Mouse (Mus musculus): ENCODE results near the gene Bola3.

Gene Bola3

GRCm38 (mm10) chr6:83315293-83315692, 33.7 kb upstream of the Bola3 start:
- TF ChIP-seq POU5F1 (IDR thresholded peaks at IDR 0.05; ENCODE audit: borderline replicate concordance, low read length) (no peak), NANOG (IDR thresholded peaks at IDR 0.05; ENCODE audit: borderline replicate concordance, low read length) (no peak), CTCF (conservative IDR thresholded peaks at IDR 0.05; ENCODE audit: low read length) (no peak)
- H3K9me3 ChIP-seq (ENCODE audit: low read length), result no peaks in the 10 kb centered on the region
- H3K27me3 ChIP-seq (ENCODE audit: insufficient read depth, low read length), result 0 out of 2 replicates have a peak, but pooled peaks cover 2% of the 10 kb centered on the region
- H3K4me3 ChIP-seq (replicated peaks; ENCODE audit: low read length), result no peak overlapping the region
- H3K36me3 ChIP-seq (ENCODE audit: insufficient read depth, low read length), result peaks cover 42% of the 10 kb centered on the region
- H3K4me1 ChIP-seq (replicated peaks; ENCODE audit: low read depth, low read length), result peaks cover 25% of the 10 kb centered on the region

GRCm38 (mm10) chr6:83316022-83316421, 32.9 kb upstream of the Bola3 start:
- peak overlapping the region; percentile 99 for H3K4me3 ChIP-seq (replicated peaks; ENCODE audit: low read length)
- peaks cover 25% of the 10 kb centered on the region for H3K4me1 ChIP-seq (replicated peaks; ENCODE audit: low read depth, low read length)
- TF ChIP-seq NANOG (IDR thresholded peaks at IDR 0.05; ENCODE audit: borderline replicate concordance, low read length), result no peak
- TF ChIP-seq POU5F1 (IDR thresholded peaks at IDR 0.05; ENCODE audit: borderline replicate concordance, low read length), result no peak
- no peak for TF ChIP-seq CTCF (conservative IDR thresholded peaks at IDR 0.05; ENCODE audit: low read length)
- no peaks in the 10 kb centered on the region for H3K9me3 ChIP-seq (ENCODE audit: low read length)
- H3K27me3 ChIP-seq (ENCODE audit: insufficient read depth, low read length), result 0 out of 2 replicates have a peak, but pooled peaks cover 2% of the 10 kb centered on the region
- H3K36me3 ChIP-seq (ENCODE audit: insufficient read depth, low read length), result peaks cover 34% of the 10 kb centered on the region

- TF ChIP-seq CTCF (conservative IDR thresholded peaks at IDR 0.05; ENCODE audit: low read length) (peak; percentile 52), NANOG (IDR thresholded peaks at IDR 0.05; ENCODE audit: borderline replicate concordance, low read length) (no peak)
- Histone ChIP-seq H3K4me3 (replicated peaks; ENCODE audit: low read length) (peak overlapping the region; percentile 99), H3K36me3 (ENCODE audit: insufficient read depth, low read length) (peaks cover 22% of the 10 kb centered on the region), H3K27me3 (ENCODE audit: insufficient read depth, low read length) (peaks cover 2% of the 10 kb centered on the region; the same call in 1 of the 2 replicates), H3K9me3 (ENCODE audit: low read length) (no peaks in the 10 kb centered on the region), H3K4me1 (replicated peaks; ENCODE audit: low read depth, low read length) (peaks cover 25% of the 10 kb centered on the region)
Measured at GRCm38 (mm10) chr6:83317108-83317741, 31.7 kb upstream of the Bola3 start.

DNA sequence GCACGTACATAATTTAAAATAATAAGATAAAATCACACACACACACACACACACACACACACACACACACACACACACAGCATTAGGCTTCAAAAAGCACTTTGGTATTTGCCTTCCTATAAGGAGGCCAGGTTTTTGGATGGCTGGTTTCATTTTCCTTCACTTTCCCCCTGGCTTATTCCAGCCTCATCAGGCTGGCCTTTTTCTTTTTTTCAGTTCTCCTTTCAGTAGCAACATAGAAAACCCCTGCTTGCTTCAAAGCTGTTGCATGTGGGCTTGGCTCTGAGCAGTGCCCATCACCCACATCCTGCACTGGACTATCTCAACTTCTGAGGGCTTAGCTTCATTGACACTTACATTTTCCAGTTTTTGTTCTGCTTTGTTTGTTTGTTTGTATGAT, 27.0 kb upstream of the Bola3 start:
- Histone ChIP-seq H3K4me1 (replicated peaks; ENCODE audit: low read depth, low read length) (peaks cover 14% of the 10 kb centered on the region), H3K9me3 (ENCODE audit: low read length) (no peaks in the 10 kb centered on the region), H3K4me3 (replicated peaks; ENCODE audit: low read length) (no peak overlapping the region), H3K36me3 (ENCODE audit: insufficient read depth, low read length) (no peaks in the 10 kb centered on the region), H3K27me3 (ENCODE audit: insufficient read depth, low read length) (peaks cover 2% of the 10 kb centered on the region; the same call in 1 of the 2 replicates)
- no peak for TF ChIP-seq POU5F1 (IDR thresholded peaks at IDR 0.05; ENCODE audit: borderline replicate concordance, low read length)
- TF ChIP-seq CTCF (conservative IDR thresholded peaks at IDR 0.05; ENCODE audit: low read length), result no peak
- no peak for TF ChIP-seq NANOG (IDR thresholded peaks at IDR 0.05; ENCODE audit: borderline replicate concordance, low read length)

DNA sequence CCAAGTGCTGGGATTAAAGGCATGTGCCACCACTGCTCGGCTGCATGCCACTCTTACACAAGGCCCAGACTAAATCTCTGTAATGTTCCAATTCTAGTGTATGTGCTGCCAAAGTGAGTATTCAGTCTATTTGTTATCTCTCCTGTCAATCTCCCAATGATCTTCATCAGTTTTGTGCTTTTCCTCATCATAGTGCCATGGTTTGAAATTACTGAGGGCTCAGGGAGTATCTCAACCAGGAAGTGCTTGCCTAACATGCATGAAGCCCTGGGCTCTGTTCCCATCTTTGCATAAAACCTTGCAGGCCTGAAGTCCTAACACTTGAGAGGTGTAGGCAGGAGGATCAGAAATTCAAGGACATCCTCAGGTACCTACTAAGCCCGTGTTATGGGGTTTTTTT, 26.2 kb upstream of the Bola3 start:
- Histone ChIP-seq H3K9me3 (ENCODE audit: low read length) (no peaks in the 10 kb centered on the region), H3K27me3 (ENCODE audit: insufficient read depth, low read length) (peaks cover 2% of the 10 kb centered on the region; the same call in 1 of the 2 replicates), H3K4me3 (replicated peaks; ENCODE audit: low read length) (no peak overlapping the region), H3K36me3 (ENCODE audit: insufficient read depth, low read length) (no peaks in the 10 kb centered on the region), H3K4me1 (replicated peaks; ENCODE audit: low read depth, low read length) (peaks cover 18% of the 10 kb centered on the region)
- TF ChIP-seq POU5F1 (IDR thresholded peaks at IDR 0.05; ENCODE audit: borderline replicate concordance, low read length) (no peak), CTCF (conservative IDR thresholded peaks at IDR 0.05; ENCODE audit: low read length) (no peak), NANOG (IDR thresholded peaks at IDR 0.05; ENCODE audit: borderline replicate concordance, low read length) (no peak)

GRCm38 (mm10) chr6:83323652-83324419, 25.1 kb upstream of the Bola3 start:
- peaks cover 24% of the 10 kb centered on the region for H3K4me1 ChIP-seq (replicated peaks; ENCODE audit: low read depth, low read length)
- TF ChIP-seq POU5F1 (IDR thresholded peaks at IDR 0.05; ENCODE audit: borderline replicate concordance, low read length), result no peak
- no peak for TF ChIP-seq CTCF (conservative IDR thresholded peaks at IDR 0.05; ENCODE audit: low read length)
- TF ChIP-seq NANOG (IDR thresholded peaks at IDR 0.05; ENCODE audit: borderline replicate concordance, low read length), result no peak
- H3K9me3 ChIP-seq (ENCODE audit: low read length), result no peaks in the 10 kb centered on the region
- peaks cover 6% of the 10 kb centered on the region for H3K36me3 ChIP-seq (ENCODE audit: insufficient read depth, low read length)
- H3K4me3 ChIP-seq (replicated peaks; ENCODE audit: low read length), result no peak overlapping the region
- peaks cover 2% of the 10 kb centered on the region; the same call in 1 of the 2 replicates for H3K27me3 ChIP-seq (ENCODE audit: insufficient read depth, low read length)

DNA sequence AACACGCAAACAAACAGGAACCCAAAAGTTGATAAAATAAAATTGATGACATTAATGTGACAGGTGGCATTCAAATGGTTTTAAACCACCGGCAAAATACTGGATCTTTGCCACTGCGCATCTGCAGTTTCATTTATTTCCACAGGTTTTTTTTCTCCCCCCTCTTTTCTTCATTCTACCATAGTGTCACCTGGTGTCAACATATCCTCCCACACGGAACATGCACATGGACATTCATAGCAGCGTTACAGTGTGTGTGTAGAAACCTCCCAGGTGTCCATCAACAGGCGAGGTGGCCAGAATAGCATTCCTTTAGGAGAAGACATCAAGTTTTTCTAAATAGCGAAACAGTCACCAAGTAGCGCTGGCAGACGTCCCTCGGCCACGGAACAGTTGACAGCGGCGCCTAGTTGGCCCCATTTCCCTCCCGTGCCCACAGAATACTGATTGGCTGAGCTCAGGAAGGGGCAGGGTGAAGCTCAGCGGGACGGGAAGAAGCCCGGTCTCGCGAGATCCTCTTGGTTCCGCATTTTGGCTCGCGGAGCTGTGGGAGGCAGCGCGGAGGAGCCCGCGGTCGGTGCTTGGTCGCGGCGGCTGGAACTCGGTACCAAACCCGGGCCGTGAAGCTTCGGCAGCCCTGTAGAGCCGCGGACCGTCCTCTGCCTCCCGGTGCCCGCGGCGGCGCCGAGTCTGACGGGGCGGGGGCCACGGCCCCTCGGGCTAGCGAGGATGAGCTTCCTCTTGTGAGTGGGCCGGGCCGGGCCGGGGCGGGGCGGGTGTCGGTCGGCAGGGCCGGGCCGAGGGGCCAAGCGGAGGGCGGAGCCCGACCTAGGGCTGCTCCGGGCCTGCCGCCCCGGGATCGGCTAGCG, 23.2 kb upstream of the Bola3 start, which contains the start of the genes Mthfd2 and Mob1a:
Gene Mthfd2, minus strand, starts transcription at position 384 of the 869 bp plus-strand sequence.
Gene Mob1a, plus strand, starts transcription at position 492 of the 869 bp plus-strand sequence.
- Histone ChIP-seq H3K4me3 (replicated peaks; ENCODE audit: low read length) (peak within 1 kb of the TSS; percentile 91), H3K27me3 (ENCODE audit: insufficient read depth, low read length) (no peaks in the 10 kb centered on the region; the same call in 1 of the 2 replicates), H3K9me3 (ENCODE audit: low read length) (no peaks in the 10 kb centered on the region), H3K36me3 (ENCODE audit: insufficient read depth, low read length) (peaks cover 25% of the 10 kb centered on the region), H3K4me1 (replicated peaks; ENCODE audit: low read depth, low read length) (peaks cover 27% of the 10 kb centered on the region)
- TF ChIP-seq CTCF (conservative IDR thresholded peaks at IDR 0.05; ENCODE audit: low read length) (no peak), POU5F1 (IDR thresholded peaks at IDR 0.05; ENCODE audit: borderline replicate concordance, low read length) (no peak), NANOG (IDR thresholded peaks at IDR 0.05; ENCODE audit: borderline replicate concordance, low read length) (no peak)

DNA sequence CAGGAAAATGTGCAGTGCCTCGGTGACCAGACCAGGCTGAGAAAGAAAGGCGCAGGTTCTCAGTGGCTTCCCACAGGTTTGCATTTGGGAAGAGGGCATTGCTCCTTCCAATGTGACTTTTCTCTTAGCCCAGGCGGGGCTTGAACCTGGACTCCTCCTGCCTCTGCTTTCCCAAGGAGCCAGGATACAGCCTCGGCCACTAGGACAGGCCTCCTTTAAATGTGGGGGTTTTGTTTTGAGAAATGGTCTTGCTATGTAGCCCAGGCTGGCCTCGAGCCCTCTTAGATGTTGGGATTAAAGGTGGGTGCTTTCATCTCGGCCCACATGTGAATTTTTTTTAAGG, 22.6 kb upstream of the Bola3 start:
- TF ChIP-seq NANOG (IDR thresholded peaks at IDR 0.05; ENCODE audit: borderline replicate concordance, low read length), result no peak
- TF ChIP-seq POU5F1 (IDR thresholded peaks at IDR 0.05; ENCODE audit: borderline replicate concordance, low read length), result no peak
- no peak for TF ChIP-seq CTCF (conservative IDR thresholded peaks at IDR 0.05; ENCODE audit: low read length)

More for the DNA sequence above, 22.6 kb upstream of the Bola3 start:
- no peaks in the 10 kb centered on the region for H3K9me3 ChIP-seq (ENCODE audit: low read length)
- H3K4me3 ChIP-seq (replicated peaks; ENCODE audit: low read length), result peak overlapping the region; percentile 91
- H3K36me3 ChIP-seq (ENCODE audit: insufficient read depth, low read length), result peaks cover 31% of the 10 kb centered on the region
- H3K27me3 ChIP-seq (ENCODE audit: insufficient read depth, low read length), result no peaks in the 10 kb centered on the region
- H3K4me1 ChIP-seq (replicated peaks; ENCODE audit: low read depth, low read length), result peaks cover 27% of the 10 kb centered on the region

Measured in E14TG2a.4 (cell line).